Comparison of ENCODE assay signal across 13 mouse cellular contexts in genomic region chr8:9635240-9635639, GRCm38 (mm10).
A peak's percentile ranks its signal among the peaks of the same experiment; 100 is the strongest.
DNase-seq lines count a peak whose midpoint lies in the region; ATAC-seq and TF ChIP-seq lines count a peak whose summit lies in the region.
"Had no signal": no experiment of that assay in that cellular context is flagged by ENCODE, and none has a peak within 500 bp of the region (broad histone marks: within the 10 kb centered on the region; RNA-seq: fewer than 3 reads in every experiment).

No protein-coding gene starts in this region.

- H3K4me1 ChIP-seq in lung, embryonic 14.5 days (ENCODE audit: insufficient read depth): no peaks in the 10 kb centered on the region
- no peaks in the 10 kb centered on the region for H3K4me1 ChIP-seq in lung, adult 2 months (ENCODE audit: control insufficient read depth, insufficient read depth, low read length)
- H3K4me1 ChIP-seq: embryonic facial prominence, embryonic 13.5 days; hindbrain, embryonic 15.5 days; liver, embryonic 13.5 days; midbrain, embryonic 13.5 days had no signal

- intact Hi-C loops in gastrocnemius, postnatal 36 days (cut with DNase I): no loop called here

- no peak for TF ChIP-seq POLR2A in lung, adult 2 months (IDR thresholded peaks at IDR 0.05; ENCODE audit: borderline replicate concordance, extremely low read depth, low read depth, low read length)

- peak; percentile 83; the same call in 1 of the 2 replicates for ATAC-seq in lung, embryonic 14.5 days (ENCODE audit: insufficient read depth)
- ATAC-seq: midbrain, embryonic 13.5 days had no signal

- no peaks in the 10 kb centered on the region for H3K9me3 ChIP-seq in lung, embryonic 14.5 days (ENCODE audit: low read depth, low read length)
- H3K9me3 ChIP-seq: embryonic facial prominence, embryonic 13.5 days; hindbrain, embryonic 15.5 days; liver, embryonic 13.5 days; midbrain, embryonic 13.5 days had no signal

- 52% methylated on average over 5 of the region's 5 CpGs for WGBS in lung, embryonic 14.5 days
- 59% methylated on average over 5 of the region's 5 CpGs for WGBS in lung, adult 2 months

- no peak overlapping the region for H3K4me2 ChIP-seq in lung, embryonic 14.5 days
- H3K4me2 ChIP-seq: embryonic facial prominence, embryonic 13.5 days; hindbrain, embryonic 15.5 days; liver, embryonic 13.5 days; midbrain, embryonic 13.5 days had no signal

- no peak for TF ChIP-seq CTCF in lung, embryonic 14.5 days (IDR thresholded peaks at IDR 0.05; ENCODE audit: low read depth)
- TF ChIP-seq CTCF in lung, adult 2 months (IDR thresholded peaks at IDR 0.05; ENCODE audit: insufficient read depth, low read length): no peak

- H3K27ac ChIP-seq in lung, embryonic 14.5 days (ENCODE audit: low read depth): no peak overlapping the region
- H3K27ac ChIP-seq: embryonic facial prominence, embryonic 13.5 days; hindbrain, embryonic 15.5 days; liver, embryonic 13.5 days; midbrain, embryonic 13.5 days had no signal

- peak; percentile 10 for DNase-seq in gastrocnemius, postnatal 10 days
- no peak for DNase-seq in gastrocnemius, postnatal 36 days
- peak; percentile 75 for DNase-seq in lung, embryonic 14.5 days
- no peak for DNase-seq in lung, adult 2 months
- DNase-seq in ZHBTc4 (ENCODE audit: low read depth, low spot score): peak; percentile 21
- peak; percentile 41 for DNase-seq in mesoderm, embryonic 11.5 days (ENCODE audit: low read depth, low spot score)
- no peak for DNase-seq in cerebellum, postnatal 14 days
- no peak for DNase-seq in right cerebral cortex, adult 18-20 months
- DNase-seq: layer of hippocampus, postnatal 36 days; liver, embryonic 13.5 days had no signal

- H3K27me3 ChIP-seq in lung, embryonic 14.5 days (ENCODE audit: insufficient read depth, low read length): no peaks in the 10 kb centered on the region
- H3K27me3 ChIP-seq: embryonic facial prominence, embryonic 13.5 days; hindbrain, embryonic 15.5 days; liver, embryonic 13.5 days; midbrain, embryonic 13.5 days had no signal

- no peaks in the 10 kb centered on the region for H3K36me3 ChIP-seq in lung, embryonic 14.5 days (ENCODE audit: insufficient read depth)
- H3K36me3 ChIP-seq: embryonic facial prominence, embryonic 13.5 days; hindbrain, embryonic 15.5 days; liver, embryonic 13.5 days; midbrain, embryonic 13.5 days had no signal

- H3K4me3 ChIP-seq in lung, embryonic 14.5 days (ENCODE audit: low read depth, low read length): no peak overlapping the region
- H3K4me3 ChIP-seq in lung, adult 2 months (replicated peaks; ENCODE audit: extremely low read depth, low read depth, low read length): no peak overlapping the region
- H3K4me3 ChIP-seq: embryonic facial prominence, embryonic 13.5 days; hindbrain, embryonic 15.5 days; liver, embryonic 13.5 days; midbrain, embryonic 13.5 days had no signal

- H3K9ac ChIP-seq in lung, embryonic 14.5 days: no peak overlapping the region
- H3K9ac ChIP-seq: embryonic facial prominence, embryonic 13.5 days; hindbrain, embryonic 15.5 days; liver, embryonic 13.5 days; midbrain, embryonic 13.5 days had no signal

Comparison
In these comparisons a context has a peak if more than half of its experiments do, and no peak if none do; other contexts are left out.
1. DNase-seq: peak in gastrocnemius, postnatal 10 days (single experiment), lung, embryonic 14.5 days (single experiment), ZHBTc4 (single experiment) and mesoderm, embryonic 11.5 days (single experiment); none in gastrocnemius, postnatal 36 days (0 of 2), lung, adult 2 months (single experiment), cerebellum, postnatal 14 days (0 of 2) and right cerebral cortex, adult 18-20 months (single experiment).